Mouse (Mus musculus) layer of hippocampus, postnatal 10 days (tissue): Measurements from ENCODE around the gene Tmem270. TPM values are rescaled to one million over a fixed set of nuclear protein-coding genes. Genes with fewer than 3 reads are reported as not detected.
"Not testable (repeated sequence)": the region's sequence is repeated elsewhere in the genome, so short reads cannot be mapped to it uniquely, and the experiment has no call there.

ENCODE experiments used
- DNase-seq, 2 experiments: peaks; one replicate each; pipeline ENCODE4 v3.0.0; 2021; ENCODE audit warnings: low spot score in 2 of 2
- long read RNA-seq: library from polyadenylated mRNA; stranded (forward); transcript quantifications from one replicate; pipeline ENCODE4 v2.0.0, GENCODE M21; 2023
- total RNA-seq, 2 experiments: library from RNA; stranded (reverse); gene quantifications; 2 replicates each; pipeline ENCODE4 v1.2.3; 2021

Tmem270 gene
- not detected for total RNA-seq
- long read RNA-seq: 0 reads

DNA sequence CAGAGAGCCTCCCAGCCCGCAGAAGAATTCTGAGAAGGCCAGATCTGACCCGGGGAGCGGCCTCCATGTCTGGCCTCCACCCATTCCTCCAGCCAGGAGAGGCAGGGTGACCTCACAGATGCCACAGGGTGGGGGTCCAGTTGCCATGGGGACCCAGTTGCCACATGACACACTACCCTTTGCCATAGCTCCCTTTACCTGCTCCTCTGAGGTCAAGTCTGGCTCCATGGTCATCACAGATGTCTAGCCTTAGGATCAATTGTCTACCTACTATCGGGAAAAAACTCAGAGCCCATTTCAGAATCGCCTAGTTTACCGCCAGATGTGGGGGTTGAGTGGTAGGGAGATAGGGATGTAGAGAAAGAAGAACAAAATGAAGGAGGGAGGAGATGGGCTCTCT lies at the start of gene Tmem270:
TSS of gene Tmem270 (minus strand) at position 101 of the 400 bp plus-strand sequence.
- no peak for DNase-seq

DNA sequence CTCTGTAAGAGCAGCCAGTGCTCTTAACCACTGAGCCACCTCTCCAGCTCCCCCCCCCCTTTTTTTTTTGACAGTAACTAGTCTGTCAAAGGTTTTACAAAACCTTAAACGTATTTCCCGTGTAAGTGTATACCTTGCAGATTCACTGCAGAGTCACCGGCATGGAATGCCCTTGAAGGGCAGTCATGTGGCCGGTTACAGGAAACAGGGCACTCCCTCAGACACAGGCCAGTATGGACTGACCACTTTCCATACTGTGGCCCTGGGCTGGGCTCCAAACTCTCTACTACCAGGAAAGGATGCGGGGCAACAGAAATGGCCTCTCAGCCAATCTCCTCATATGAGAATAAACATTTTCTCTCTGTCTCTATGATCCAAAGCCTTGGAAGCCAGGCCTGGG lies 49.0 kb upstream of the Tmem270 start:
- no peak for DNase-seq

DNA sequence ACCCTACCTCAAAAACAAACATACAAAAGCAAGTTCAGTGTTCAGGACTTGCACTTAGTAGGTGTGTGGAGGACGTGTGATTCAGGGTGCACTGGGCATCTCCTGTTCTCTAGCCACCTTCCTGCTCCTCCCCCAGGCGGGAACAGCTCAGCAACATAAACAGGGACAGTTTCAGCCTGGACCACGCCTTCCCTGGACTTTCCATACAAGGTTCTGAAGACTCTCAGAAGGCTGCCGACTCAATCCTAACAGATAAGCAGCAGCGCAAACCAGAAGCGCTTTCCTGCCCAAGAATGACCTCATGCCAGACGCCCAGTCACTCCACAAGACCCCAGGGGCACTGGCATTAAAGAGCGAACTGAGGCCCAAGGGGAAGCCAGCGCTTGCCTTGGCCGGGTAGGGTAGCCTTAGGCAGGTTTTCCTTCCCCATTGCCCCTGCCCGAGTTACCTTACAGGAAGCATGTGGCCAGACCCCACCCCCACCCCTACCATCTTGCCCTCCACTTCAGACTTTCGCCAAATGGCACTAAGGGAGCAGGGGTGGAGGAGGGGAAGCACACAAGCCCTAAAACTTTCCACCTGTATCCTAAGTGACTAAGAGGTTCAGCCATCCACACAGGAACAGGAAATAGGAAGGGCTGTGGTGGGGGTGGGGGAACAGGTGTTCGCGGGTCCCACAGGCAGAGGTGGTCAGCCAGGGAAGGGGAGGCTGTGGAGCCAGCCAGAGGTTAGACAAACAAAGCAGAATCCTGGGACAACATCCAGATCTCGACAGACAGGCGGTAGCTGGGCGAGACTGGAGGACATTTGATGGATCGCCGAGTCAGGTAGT lies 44.7 kb upstream of the Tmem270 start:
- no peak for DNase-seq

DNA sequence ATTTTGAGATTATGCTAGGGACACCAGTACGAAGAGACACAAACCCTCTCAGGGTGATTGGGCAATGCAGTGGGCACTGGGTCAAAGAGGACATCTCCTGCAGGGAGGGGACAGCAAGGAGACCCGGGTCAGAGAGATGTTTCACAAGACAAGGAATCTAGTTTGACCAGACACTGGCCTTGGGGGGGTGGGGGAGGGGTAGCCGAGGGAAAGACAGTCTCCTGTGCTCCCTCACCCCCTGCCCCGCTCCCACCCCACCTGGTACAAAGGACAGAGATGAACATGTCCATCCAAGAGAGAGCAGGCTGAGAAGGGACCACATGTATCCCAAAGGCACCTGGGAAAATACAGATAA lies 41.5 kb upstream of the Tmem270 start:
- DNase-seq: no peak

DNA sequence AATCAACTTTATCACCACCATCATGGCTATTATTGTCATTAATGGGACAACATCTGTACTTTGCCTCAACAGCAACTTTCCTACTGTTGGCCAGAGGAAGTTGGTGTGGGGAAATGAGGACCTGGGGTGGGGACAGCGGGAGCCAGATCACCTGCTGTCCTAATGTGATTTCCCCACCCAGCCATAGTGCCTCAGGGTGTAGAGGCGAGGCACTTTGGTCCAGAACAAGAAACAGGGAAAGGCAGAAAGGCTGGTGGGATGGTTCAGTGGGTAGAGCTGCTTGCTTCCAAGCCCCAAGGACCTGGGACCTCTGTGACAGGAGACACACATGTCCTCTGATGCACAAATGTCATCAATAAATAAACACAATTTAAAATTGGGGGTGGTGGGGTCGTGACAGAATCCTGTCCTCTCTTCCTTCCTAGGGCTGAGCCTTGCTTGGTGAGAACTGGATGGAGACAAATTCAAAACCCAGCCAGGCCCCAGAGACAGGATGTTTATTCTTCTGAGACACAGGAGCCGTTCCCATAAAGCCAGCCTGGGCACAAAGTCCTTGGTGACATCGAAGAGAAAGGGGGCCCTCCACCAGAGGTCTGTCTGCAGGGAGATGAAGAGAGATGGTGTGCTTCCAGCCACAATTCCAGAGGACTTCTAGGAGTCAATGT lies 41.0 kb upstream of the Tmem270 start:
- no peak for DNase-seq

DNA sequence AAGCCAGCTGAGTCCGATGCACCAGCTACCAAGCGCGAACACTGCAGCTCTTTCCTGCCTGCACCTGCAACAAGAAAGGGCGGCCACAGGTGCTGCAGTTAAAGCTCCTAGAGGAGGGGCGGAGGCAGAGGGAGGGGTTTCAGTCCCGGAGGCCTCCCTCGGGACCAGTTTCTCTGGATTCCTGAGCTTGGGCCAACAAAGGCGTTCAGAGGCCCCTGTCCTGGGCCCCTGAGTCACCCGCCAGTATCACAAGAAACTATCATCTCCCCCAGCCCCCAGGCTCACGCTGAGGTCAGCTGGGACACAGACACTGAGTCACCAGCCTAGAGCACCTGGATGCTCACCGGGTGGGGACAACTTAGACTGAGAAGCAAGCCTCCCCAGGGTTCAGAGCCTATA lies 40.3 kb upstream of the Tmem270 start, which contains the start of gene Cldn4:
TSS of gene Cldn4 (minus strand) at position 78 of the 399 bp plus-strand sequence.
- no peak for DNase-seq

DNA sequence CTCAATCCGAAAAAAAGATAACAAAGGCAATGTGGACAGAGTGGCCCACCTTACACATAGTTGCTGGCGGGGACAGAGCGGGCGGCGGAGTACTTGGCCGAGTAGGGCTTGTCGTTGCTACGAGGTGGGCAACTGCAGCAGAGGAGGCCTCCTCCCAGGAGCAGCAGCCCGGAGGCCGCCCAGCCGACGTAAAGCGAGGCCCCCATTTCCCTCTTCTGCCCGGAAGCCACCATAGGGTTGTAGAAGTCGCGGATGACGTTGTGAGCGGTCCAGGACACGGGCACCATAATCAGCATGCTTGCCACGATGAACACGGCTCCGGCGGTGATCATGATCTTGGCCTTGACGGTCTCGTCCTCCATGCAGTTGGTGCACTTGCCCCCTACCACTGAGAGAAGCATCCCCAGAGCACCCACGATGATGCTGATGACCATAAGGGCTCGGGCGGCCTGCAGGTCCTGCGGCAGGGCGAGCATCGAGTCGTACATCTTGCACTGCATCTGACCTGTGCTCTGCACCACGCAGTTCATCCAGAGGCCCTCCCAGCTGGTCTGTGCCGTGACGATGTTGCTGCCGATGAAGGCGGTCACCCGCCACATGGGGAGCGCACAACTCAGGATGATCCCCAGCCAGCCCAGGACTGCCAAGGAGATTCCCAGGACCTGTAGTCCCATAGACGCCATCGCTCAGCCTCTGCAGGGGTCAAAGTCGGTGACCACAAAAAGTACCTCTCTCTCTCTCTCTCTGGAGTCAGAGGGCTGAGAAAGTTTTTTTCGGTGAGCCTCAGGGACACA lies 39.7 kb upstream of the Tmem270 start:
- DNase-seq: no peak

DNA sequence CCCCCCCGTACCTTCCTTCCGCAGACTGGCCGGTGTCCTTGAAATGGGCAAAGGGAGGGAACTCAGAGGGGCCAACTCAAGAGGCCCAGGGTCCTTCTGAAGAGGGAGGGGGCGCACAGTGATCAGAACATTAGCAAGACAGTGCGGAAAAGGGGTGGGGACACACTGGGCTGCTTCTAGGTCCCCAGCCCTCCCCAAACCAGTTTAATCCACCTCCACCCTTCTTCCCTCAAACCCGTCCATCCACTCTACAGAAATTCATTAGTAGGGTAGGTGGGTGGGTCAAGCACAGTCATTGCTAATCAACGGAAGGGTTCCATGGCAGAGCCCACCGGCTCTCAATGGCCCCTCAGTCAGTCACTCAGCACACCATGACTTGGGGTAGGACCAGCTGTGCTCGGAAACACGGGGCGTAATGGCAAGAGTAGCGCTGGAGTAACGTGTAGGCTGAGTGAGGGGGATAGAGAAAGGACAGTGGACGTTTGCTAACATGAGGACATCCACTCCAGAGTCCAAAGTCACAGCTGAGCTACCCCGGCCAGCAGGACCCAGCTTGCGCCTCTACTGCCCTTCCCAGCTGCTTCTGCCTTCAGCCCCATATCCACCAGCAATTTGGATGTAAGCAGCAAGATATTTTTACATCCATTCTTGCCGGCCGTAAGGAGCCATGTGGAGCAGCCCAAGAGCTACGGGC lies 38.9 kb upstream of the Tmem270 start:
- no peak for DNase-seq

DNA sequence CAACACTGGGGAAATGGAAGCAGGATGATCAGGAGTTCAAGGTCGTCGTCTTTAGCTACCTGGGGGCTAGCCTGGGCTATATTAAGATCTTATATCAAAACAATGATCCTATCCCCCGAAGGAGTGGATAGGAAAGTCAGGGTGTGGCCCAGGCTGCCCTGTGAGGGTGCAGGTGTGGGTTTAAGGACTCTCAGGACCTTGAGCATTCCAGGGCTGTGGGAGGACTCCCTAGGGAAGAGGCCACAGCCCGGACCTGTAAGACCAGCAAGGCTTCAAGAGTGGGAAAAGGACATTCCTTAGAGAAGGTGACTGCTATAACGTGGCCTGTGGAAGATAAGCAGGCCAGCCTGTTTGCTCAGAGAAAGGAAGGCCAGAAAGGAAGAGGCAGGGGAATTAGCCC lies 37.6 kb upstream of the Tmem270 start:
- DNase-seq: no peak

DNA sequence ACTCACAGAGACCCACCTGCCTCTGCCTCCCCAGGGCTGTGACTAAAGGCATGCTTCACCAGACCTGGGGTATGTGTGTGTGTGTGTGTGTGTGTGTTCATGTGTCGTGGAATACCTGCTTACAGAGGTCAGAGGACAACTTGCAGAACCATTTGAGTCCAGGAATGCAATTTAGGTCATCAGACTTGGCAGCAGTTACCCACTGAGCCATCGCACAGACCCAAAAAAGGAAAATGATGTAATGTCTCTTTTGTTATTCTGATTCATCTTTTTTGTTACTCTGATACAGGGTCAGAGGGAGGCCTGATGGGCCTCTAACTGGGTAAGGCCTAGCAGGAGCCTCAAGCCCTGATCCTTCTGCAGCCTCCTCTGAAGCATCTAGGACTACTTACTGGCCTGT lies 36.2 kb upstream of the Tmem270 start:
- DNase-seq: no peak

DNA sequence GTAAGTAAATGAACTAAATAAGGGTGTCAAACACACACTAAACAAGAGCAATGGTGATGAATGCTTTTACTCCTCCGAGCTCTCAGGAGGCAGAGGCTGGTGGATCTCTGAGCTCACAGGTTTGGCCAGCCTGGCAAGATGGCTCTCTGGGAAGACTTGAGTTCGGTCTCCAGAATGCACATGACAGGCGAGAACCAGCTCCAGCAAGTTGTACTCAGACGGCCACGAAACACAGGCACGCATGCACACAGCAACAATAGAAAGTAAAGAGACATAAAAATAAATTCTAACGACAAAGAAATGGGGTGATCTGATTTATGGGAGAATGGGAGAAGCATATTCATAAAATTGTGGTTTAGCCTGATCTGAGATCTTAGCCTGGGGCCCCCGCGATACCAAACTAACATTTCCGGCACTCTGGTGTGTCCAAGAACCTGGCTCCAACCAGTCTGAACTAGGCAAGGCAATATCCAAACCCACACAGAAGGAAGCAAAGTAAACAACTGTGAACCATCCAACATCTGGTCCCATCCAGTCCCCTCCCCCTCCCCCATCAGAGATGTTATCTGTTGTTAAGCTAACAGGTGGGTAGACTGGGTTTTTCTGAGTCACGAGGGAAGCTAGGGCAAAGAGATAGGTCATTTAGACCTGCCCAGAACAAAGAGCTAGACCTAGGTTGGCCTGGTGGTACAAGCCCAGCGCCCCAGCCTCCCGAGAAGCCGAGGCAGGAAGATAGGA lies 35.1 kb upstream of the Tmem270 start:
- DNase-seq: no peak

DNA sequence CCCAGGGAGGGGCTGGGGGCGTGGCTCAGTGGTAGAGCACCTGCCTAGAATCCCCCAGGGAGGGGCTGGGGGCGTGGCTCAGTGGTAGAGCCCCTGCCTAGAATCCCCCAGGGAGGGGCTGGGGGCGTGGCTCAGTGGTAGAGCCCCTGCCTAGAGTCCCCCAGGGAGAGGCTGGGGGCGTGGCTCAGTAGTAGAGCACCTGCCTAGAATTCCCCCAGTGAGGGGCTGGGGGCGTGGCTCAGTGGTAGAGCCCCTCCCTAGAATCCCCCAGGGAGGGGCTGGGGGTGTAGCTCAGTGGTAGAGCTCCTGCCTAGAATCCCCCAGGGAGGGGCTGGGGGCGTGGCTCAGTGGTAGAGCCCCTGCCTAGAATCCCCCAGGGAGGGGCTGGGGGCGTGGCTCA lies 33.0 kb upstream of the Tmem270 start:
- not testable (repeated sequence) for DNase-seq

DNA sequence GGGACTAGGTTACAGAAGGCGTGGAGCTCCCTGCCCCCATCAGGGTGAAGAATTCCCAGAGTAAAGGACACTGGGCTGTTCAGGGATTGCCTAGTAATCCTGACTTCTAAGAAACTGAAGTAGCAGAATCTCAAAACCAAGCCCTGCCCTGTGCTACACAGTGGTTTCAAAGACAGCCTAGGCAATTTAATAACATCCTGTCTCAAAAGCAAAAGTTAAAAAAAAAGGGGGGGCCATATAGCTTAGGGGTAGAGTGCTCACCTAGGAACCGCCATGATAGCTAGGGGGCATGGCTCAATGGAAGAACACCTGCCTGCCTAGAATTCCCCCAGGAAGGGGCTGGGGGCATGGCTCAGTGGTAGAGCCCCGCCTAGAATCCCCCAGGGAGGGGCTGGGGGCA lies 32.5 kb upstream of the Tmem270 start:
- DNase-seq: no peak

DNA sequence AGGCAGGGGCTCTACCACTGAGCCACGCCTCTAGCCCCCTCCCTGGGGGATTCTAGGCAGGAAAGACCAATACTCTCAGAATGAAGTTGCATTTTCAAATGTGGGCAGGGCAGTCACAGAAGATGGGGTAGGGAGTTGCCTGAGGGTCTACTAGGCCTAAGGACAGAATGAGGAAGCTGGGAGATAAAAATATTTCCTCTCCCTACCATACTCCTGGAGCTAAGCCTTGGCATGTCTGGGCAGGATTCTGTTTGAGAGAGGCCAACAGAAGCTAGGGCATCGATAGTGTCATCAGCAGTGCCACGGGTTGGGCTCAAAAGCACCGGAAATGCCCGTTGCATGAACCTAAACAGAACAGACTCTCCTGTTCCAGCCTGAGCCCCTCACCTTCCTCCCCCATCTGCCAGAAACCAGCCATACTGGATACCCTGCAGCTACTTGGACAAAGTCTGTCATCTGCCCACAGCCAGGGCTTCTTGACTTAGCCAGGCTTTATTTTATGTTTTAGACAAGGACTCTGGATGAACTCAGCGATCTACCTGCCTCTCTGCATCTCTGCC lies 30.2 kb upstream of the Tmem270 start:
- DNase-seq: no peak

DNA sequence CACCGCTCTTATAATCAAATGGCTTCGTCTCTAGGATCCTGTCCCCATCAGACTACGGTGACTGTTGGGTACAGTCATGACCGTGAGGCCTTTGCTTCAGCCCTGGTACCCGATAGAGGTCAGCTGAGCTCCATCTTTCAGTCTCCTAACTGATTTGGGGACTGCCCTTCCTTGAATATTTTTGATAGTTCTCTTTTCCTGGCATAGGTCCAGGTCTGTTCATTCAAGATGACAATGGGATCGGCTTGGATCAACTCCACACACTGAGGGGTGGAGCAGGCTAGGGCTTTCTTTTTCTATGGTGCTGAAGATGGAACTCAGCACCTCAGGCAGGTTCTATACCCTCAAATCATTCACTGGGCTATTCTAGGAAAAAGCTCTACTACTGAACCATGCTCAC lies 29.5 kb upstream of the Tmem270 start:
- DNase-seq: no peak

DNA sequence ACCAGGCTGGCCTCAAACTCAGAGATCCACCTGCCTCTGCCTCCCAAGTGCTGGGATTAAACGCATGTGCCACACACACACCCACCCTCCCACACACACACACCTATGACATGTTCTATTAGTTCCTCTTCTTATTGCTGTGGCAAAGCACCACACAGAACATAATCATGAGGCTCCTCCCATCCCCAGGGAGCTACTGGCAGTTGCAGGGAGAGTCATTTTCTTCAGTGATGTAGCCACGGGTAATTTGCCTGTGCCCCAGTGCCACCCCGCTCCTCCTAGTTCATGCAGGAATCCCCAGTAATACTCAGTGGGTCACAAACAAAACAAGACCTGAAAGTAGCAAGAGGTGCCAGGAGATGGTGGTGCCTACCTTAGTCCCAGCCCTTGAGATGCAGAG lies 28.1 kb upstream of the Tmem270 start:
- no peak for DNase-seq

DNA sequence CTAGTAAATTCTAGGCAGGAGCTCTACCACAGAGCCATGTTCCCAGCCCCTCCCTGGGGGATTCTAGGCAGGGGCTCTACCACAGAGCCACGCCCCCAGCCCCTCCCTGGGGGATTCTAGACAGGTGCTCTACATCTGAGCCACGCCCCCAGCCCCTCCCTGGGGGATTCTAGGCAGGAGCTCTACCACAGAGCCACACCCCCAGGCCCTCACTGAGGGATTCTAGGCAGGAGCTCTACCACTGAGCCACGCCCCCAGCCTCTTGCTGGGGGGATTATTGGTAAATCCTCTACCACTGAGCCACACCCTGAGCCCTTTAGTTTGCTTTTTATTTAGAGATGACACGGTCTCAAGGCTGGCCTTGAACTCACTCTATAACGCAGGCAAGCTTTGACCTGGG lies 27.2 kb upstream of the Tmem270 start:
- DNase-seq: not testable (repeated sequence)

DNA sequence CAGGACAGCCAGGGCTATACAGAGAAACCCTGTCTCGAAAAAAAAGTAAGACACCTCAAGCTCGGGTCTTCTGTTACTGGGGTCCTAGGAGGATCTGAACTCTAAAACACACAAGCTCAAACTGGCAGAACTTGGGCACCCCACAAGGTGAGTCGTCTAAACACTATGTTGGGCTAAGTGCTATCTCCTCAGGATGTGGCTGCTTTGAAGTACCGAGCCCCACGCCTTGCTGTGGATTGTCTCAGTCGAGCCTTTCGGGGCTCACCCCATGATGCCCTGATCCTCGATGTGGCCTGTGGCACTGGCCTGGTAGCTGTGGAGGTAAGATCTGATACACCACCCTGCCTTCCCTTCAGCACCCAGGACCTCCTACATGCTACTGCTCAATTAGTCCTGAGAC lies 26.7 kb upstream of the Tmem270 start:
- no peak for DNase-seq

DNA sequence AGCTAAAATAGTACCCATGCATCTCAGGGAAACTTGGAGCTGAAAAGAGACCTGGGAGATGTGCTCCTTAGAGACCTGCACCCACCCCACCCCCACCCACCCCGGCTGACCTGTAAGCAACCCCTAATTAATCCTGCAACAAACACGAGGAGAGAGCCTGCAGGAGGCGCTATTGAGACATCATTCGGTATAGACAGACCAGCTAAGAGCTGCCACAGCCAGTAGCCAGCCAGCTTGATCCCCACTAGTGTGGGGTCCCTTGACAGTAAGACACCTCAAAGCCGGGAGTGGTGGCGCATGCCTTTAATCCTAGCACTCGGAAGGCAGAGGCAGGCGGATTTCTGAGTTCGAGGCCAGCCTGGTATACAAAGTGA lies 26.4 kb upstream of the Tmem270 start:
- DNase-seq: peak; percentile 44 to 47

DNA sequence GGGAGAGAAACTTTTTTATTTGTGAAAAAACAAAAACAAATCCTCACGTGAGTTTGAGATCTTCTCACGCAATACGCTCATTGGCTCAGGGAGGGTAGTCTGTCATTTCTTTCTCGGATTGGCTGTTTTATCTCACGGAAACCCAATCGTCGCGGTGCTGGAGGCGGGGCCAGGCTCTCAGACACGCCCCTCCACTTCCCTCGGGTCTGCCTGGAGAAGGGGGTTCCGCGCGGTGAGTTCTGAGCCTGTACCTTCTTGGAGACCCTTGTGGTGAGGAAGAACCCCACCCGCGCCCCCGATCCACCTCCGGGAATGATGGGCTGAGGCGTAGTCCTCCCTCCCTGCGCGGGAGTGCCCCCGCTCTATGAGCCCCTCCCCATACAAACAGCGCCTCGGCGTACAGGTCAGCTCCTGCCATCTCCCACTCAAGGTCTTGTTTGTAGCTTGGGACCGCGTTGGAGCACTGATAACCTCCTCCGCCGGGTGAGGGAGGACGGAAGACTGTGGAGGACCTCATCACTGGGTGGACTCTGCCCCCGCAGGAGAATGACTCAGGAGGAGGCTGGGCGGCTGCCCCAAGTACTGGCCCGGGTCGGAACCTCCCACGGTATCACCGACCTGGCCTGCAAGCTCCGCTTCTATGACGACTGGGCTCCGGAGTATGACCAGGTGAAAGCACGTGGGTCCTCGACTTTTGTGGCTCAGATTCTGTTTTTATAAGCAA lies 25.8 kb upstream of the Tmem270 start, which contains the start of gene Mettl27:
TSS of gene Mettl27 (plus strand) at position 190 of the 724 bp plus-strand sequence.
- DNase-seq: peak; percentile 82 to 87
